Mouse (Mus musculus) mature B cell (primary cell): ENCODE measurements around the gene Apod.

Source experiments
- in situ Hi-C: fragments of 300-500 bp; cut with MboI; formaldehyde crosslinking; loops from 2 replicates; pipeline ENCODE4 v1.14.3; 2019

Gene Apod

DNA sequence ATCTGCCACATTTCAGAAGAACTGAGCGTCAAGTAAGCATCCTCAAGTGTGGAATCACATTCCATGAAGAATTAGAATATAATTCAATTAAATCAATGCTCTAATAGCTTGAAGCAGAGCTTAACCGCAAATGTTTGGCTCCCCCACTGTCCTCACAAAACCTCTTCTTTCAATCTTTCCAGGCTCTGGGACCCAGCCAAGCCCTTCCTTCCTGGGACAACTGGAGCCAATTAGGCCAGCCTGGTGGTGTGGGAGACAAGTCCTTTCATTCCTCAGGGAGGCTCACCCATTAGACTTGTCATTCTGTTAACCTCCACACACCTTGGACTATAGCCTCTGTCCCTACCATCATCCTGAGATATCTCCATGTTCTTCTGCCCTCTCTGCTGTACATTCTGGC lies 32.6 kb downstream of the Apod start:
- in situ Hi-C loops = no loop called here

DNA sequence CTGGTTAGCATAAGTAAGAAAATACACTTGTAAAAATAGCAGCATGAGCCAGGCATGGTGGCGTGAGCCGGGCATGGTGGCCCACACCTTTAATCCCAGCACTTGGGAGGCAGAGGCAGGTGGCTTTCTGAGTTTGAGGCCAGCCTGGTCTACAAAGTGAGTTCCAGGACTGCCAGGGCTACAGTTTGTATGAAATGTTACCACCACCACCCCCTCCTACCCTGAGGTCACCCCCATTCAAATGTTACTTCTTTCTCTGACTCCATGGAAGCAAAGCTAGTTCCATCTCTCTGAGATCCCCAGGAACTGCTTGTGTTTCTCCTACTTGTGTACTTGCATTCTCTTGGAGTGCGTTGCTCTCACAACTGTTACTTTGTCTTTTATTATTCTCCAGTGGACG lies 34.4 kb downstream of the Apod start:
- in situ Hi-C loops = no loop called here

DNA sequence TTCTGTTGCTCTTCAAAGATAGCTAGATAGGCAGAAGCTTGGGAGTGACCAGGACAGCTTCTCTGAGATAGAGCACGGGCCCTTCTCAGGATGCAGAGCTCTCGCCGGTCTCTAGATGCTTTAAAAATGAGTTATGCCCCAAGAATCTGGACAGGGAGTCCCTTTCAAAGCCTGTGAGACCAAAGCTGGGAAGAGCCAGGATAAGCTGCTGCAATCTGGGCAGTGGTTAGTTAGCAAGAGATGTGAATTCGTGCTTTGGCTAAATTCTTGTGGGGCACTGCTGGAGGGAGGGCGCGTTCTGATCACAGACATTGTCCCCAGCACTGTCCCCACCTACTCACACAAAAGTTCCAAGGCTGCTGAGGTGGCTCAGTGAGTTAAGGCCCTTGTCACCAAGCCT lies 36.0 kb downstream of the Apod start:
- in situ Hi-C loops = no loop called here

DNA sequence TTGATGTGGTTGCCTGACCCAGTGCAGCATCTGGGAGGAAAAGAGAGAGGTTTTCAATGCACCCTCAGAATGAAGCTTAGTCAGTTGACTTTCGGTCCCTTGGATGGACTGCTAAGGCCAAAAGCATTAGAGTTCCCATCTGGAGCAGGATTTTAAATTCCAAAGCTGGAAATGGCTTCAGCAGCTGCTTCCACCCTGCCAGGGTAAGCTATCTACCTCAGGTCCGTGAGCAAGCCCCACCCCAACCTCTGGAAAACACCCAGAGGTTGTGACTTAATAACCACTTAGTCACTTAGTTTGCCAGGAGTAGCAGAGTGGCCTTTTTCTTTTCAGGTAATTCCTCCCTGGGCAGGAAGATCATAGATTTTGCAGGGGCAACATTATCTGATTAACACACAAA lies 36.5 kb downstream of the Apod start:
- in situ Hi-C loops = no loop called here

DNA sequence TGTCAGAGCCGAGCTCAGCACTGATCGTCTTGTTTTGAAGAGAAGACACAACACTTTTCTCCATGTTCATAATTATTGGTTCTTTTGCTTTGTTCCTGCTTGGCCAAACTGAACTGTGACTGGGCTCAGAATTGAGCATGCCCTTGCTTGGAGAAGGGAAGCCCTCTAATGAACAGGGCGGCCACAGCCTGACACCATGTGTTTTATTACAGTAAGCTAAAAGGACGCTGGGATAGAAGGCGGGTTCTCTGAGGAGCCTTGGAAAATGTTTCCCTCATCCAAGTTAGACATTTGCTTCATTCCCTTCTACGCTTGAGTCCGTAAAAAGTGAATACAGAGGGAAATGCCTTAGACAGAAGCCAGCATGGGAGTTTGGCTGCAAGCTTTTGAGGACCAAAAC lies 37.6 kb downstream of the Apod start:
- in situ Hi-C loops = no loop called here

DNA sequence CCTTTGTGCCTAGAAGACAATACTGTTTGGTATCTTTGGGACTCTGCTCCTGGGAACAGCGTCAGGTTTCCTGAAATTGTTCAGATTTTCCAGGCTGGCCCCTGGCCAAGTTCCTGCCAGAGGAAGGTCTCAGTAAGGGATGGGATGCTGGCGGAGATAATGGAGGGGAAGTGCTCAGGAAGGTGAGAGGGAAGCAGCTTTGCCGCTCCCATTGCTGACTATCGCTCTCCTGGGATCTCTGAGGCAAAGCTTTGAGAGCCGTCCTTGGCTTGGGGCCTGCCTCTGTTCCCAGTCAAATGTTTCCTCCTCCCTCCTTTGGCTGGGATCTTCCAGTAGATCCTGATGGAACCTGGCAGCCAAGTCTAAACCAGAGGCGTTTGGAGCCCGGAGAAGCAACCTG lies 38.1 kb downstream of the Apod start:
- in situ Hi-C loops = no loop called here

DNA sequence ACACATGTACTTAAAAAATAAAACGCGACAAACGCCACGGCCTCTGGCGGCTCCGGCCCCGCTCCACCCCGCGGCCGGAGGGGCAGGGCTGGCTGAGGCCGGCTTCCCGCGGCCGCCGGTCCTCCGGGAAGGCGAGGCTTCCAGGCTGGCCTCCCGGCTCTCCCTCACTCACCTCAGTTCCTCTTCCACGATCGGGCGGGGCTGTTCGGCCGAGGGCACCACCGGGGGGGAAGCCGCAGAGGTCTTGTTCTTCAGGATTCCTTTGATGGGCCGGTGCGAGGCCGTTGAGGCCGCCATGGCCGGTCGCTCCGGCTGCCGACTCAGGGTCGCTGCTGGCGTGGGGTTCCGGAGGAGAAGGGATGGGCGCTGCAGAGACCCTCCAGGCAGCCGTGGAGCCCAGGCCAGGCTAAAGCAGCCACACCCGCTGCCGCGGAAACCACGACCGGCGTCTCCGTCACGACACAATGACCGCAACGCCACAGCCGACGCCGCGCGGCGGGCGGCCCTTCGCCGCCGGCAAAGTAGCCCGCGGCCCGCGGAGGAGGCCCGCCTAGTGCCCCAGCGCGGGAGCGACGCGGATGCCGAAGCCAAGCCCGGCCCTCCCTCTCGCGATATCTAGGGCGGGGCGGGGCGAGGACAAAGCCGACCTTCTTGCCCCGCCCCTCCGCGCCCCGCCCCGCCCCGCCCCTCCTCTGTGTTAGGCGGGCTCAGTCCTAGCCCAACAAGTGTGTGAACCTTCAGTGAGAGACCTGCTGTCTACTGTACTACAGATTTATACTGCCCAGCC lies 39.7 kb downstream of the Apod start, which contains the start of gene Ppp1r2:
Gene Ppp1r2 (minus strand): TSS at position 604 of the 787 bp plus-strand sequence.
- in situ Hi-C loops = no loop called here

DNA sequence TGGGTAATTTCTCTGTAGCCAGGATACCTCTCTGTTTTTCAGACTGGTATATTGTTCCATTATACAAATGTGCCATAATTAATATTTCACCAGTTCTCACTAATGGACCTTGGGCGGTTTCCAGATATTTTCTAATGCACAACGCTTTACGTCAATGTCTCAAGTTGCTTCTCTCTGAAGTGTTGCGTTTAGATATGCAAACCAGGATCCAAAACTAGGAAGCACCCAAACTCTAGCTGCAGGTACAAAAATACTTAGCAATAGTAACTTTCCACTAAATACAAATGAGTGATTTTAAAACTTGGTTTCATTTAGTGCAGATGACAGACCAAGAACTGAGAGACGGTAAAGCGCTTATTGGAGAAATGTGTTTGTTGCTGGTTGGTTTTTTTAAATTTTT lies 40.5 kb downstream of the Apod start:
- in situ Hi-C loops = no loop called here

DNA sequence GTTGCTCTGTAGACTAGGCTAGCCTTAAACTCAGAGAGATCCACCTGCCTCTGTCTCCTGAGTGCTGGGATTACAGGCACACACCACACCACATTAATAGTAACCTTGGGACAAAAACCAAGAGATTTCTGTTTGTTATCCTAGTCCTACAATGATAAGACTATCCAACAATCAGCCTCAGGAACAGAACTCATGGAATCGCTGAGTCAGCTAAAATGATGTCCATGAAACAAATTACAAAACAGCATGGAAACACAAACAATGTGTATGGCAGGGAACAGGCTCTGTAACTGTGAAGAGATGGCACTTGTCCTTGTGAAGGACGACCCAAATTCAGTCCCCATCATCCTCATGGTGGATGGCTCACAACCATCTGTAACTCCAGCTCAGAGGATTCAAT lies 47.9 kb downstream of the Apod start:
- in situ Hi-C loops = no loop called here

DNA sequence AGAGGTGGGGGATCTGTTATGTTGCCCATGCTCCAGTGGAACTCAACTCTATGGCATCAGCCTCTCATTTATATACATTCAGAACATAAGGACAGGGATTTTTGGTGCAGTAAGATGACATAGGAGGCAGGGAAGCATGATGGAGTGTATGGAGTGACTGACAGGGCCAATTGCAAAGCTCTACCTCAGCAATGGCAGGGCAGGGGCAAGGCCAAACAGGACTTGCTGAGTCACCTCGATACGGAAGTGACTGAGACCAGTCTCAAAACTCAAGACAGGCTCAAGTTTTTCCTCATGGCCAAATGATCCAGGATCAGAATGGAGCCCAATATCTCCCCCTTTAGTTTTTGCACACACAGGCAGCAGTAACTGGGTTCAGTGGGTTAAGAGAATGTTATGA lies 58.5 kb downstream of the Apod start:
- in situ Hi-C loops = no loop called here

DNA sequence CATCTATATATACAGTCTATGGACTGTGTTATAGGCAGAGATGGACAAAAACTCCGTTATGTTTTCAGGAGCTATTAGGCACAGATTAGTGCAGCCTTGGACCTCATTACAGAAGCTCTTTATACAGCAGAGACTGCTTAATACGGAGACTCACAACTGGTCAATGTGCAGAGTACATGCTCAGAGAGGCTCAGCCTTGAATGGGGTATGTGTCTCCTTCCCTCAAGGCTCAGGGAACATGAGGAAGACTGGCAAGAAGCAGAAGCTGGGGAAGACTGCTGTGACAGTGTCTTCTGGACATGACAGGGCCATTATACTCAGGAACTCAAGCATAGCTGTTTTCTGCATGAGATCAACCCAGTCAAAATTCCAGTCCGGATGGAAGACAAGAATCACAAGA lies 58.9 kb downstream of the Apod start:
- in situ Hi-C loops = no loop called here

DNA sequence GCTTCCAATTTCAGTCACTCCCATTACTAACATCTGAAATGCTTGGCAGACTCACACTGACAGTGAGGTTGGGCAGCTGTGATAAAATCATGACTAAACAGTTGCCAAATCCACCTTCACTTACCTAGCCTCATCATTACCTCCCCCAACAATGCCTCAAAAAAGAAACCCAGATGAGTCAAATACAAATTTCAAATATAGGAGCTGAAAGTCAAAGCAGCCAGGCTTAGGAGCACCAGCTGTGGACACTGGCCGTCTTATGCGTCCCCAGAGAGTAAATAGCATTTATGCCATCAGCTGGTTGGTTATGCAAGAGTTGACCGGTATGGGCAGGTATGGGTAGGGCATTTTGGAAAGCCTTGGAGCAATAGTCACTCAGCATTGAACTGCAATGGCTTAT lies 65.2 kb downstream of the Apod start:
- in situ Hi-C loops = no loop called here

DNA sequence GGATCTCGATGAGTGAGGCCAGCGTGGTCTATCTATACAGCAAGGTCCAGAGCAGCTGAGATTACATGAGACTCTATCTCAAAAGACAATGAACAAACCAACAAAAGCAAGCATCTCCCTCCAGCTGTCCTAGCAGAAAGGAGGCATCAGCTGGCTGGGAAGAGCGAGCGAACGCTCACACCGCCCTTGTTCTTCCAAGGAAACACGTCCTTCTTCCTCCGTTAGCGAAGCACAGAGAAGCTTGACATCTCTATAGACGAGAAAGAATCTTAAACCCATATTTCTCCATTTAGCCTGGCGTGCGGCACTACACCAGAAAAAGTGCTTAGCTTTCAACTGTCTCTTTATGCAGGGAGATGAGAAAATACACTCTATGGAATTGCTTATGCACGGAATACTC lies 65.9 kb downstream of the Apod start:
- in situ Hi-C loops = no loop called here

DNA sequence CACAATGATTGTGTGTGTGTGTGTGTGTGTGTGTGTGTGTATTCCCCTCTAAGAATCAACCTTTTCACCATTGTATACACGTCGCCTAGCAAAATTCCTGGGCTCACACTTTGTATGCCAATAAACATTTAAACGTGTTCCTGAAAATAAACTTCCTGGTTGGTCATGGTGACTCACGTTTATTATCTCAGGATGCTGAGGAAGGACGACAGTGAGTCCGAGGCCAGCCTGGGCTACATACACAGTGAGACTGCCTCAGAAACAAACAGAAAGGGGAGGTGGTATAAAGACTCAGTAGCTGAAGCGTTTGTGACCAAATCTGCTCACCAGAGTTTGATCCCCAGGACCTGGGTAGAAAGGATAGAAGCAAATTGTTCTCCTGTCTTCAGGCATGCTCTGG lies 67.2 kb downstream of the Apod start:
- in situ Hi-C loops = no loop called here
